Mouse (Mus musculus): ENCODE measurements at regions not wholly inside any gene's neighbourhood (a gene's known extent, or its start where the extent isn't known, plus 50 kb on each side); places are given as distances from the start of the nearest gene placed in this dataset.

DNA sequence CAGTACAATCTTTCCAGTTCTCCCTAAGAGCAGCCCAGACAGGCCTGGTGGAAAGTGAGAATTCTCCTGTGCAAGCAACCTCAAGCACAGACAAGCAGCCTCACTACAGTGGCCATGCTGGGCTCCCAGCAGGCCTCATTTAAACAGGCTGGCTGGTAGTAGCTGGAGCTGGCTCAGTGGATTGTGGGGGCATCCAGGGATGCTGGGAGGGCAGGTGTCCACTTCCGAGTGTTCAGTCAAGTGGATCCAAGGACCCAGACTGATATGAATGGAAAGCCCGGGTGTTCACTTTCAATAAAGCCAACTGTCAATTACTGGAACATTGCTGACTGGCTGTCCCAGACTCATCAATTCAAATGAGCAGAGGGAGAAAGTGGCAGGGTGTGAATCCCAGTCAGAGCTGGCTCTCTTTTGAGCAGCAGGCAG, 77.2 kb upstream of the Cxcr4 start:
- Histone ChIP-seq H3ac (ENCODE audit: control insufficient read depth, insufficient read length) (no peak overlapping the region), H3K79me2 (ENCODE audit: control insufficient read depth, insufficient read depth) (no peaks in the 10 kb centered on the region), H3K4me2 (ENCODE audit: low read depth) (no peak overlapping the region), H3K36me3 (ENCODE audit: control insufficient read depth, insufficient read depth) (no peaks in the 10 kb centered on the region), H3K4me3 (no peak overlapping the region), H3K27me3 (ENCODE audit: control insufficient read depth, insufficient read depth, insufficient read length) (no peaks in the 10 kb centered on the region)
- no peak for TF ChIP-seq USF1 (IDR thresholded peaks at IDR 0.05; ENCODE audit: low read depth)
- TF ChIP-seq MYOG (IDR thresholded peaks at IDR 0.05; ENCODE audit: control insufficient read depth in 1 of 3, insufficient read depth in 1 of 3, insufficient read length in 2 of 3, low read depth in 2 of 3), result no peak
- no peak for TF ChIP-seq CEBPB (IDR thresholded peaks at IDR 0.05; ENCODE audit: insufficient read depth, poor library complexity, severe bottlenecking)
- no peak for TF ChIP-seq SRF (IDR thresholded peaks at IDR 0.05; ENCODE audit: control insufficient read depth, insufficient read length, low read depth)
- no peak for TF ChIP-seq POLR2AphosphoS2 (IDR thresholded peaks at IDR 0.05; ENCODE audit: insufficient read length, low read depth)
- no peak for TF ChIP-seq TCF3 (IDR thresholded peaks at IDR 0.05; ENCODE audit: insufficient read length, low read depth)
- TF ChIP-seq TCF12 (IDR thresholded peaks at IDR 0.05; ENCODE audit: insufficient read depth, poor library complexity, severe bottlenecking), result no peak
- no peak for TF ChIP-seq MYOD1 (IDR thresholded peaks at IDR 0.05; ENCODE audit: control insufficient read depth in 1 of 3, insufficient read length in 2 of 3, low read depth in 2 of 3)
- no peak for TF ChIP-seq POLR2A (IDR thresholded peaks at IDR 0.05; ENCODE audit: insufficient read length, low read depth)
- TF ChIP-seq REST (IDR thresholded peaks at IDR 0.05; ENCODE audit: insufficient read depth, insufficient read length), result no peak
- TF ChIP-seq E2F4 (IDR thresholded peaks at IDR 0.05; ENCODE audit: insufficient read depth), result no peak
- no peak for TF ChIP-seq MAX (IDR thresholded peaks at IDR 0.05; ENCODE audit: low read depth)

DNA sequence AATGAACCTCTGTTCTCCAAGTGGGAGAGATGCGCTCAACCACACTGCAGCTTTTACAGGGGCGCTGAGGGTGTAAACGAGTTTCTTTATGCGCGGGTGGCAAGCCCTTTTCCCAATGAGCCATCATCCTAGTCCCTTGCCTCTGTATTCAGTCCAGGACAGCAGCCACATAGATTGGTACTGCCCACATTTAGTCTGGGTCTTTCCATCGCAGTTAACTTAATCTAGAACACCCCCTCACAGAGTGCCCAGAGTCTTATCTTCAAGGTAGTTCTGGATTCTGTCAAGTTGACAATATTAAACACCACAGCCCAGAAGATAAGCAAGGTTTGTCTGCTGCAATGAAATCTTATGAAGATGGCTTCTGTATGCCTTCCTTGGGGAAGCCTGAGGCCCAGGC, 76.6 kb upstream of the Cxcr4 start:
- H3K4me3 ChIP-seq, result no peak overlapping the region
- H3ac ChIP-seq (ENCODE audit: control insufficient read depth, insufficient read length), result no peak overlapping the region
- no peaks in the 10 kb centered on the region for H3K36me3 ChIP-seq (ENCODE audit: control insufficient read depth, insufficient read depth)
- no peak for TF ChIP-seq MYOG (IDR thresholded peaks at IDR 0.05; ENCODE audit: control insufficient read depth in 1 of 3, insufficient read depth in 1 of 3, insufficient read length in 2 of 3, low read depth in 2 of 3)
- no peak for TF ChIP-seq USF1 (IDR thresholded peaks at IDR 0.05; ENCODE audit: low read depth)
- no peak for TF ChIP-seq E2F4 (IDR thresholded peaks at IDR 0.05; ENCODE audit: insufficient read depth)
- no peak for TF ChIP-seq CEBPB (IDR thresholded peaks at IDR 0.05; ENCODE audit: insufficient read depth, poor library complexity, severe bottlenecking)
- TF ChIP-seq TCF3 (IDR thresholded peaks at IDR 0.05; ENCODE audit: insufficient read length, low read depth), result no peak
- TF ChIP-seq POLR2A (IDR thresholded peaks at IDR 0.05; ENCODE audit: insufficient read length, low read depth), result no peak
- TF ChIP-seq SRF (IDR thresholded peaks at IDR 0.05; ENCODE audit: control insufficient read depth, insufficient read length, low read depth), result no peak
- TF ChIP-seq REST (IDR thresholded peaks at IDR 0.05; ENCODE audit: insufficient read depth, insufficient read length), result no peak
- TF ChIP-seq MYOD1 (IDR thresholded peaks at IDR 0.05; ENCODE audit: control insufficient read depth in 1 of 3, insufficient read length in 2 of 3, low read depth in 2 of 3), result no peak
- TF ChIP-seq MAX (IDR thresholded peaks at IDR 0.05; ENCODE audit: low read depth), result no peak
- no peak for TF ChIP-seq TCF12 (IDR thresholded peaks at IDR 0.05; ENCODE audit: insufficient read depth, poor library complexity, severe bottlenecking)
- no peak for TF ChIP-seq POLR2AphosphoS2 (IDR thresholded peaks at IDR 0.05; ENCODE audit: insufficient read length, low read depth)
- no peak overlapping the region for H3K4me2 ChIP-seq (ENCODE audit: low read depth)
- H3K27me3 ChIP-seq (ENCODE audit: control insufficient read depth, insufficient read depth, insufficient read length), result no peaks in the 10 kb centered on the region
- no peaks in the 10 kb centered on the region for H3K79me2 ChIP-seq (ENCODE audit: control insufficient read depth, insufficient read depth)

DNA sequence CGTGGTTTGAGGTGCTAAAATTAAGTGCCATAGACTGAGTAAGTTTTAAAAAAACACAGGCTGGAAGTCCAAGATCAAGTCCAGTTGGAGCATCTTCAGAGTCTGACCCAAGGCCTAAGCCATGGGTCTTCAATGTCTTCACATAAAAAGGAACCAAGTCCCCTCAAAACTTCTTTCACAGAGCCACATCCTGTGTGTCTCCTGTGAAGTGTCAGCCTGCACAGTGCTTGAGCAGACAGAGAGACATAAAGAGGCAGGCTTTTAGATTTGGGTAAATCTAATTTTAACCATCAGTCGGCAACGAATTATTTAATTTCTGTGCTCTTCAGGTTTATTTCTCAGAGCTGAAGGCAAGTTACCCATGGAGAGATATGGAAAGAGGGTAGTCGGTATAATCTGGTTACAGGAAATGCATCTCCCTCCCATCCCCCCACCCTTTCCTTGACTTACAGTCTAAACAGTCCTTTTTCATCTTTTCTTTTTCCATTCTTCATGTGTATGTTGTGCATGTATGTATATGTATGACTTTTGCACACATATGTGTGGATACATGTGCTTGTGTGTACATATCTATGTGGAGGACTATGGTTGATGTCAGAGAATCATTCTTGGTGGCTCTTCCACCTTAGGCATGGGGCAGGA, 75.1 kb upstream of the Cxcr4 start:
- Histone ChIP-seq H3ac (ENCODE audit: control insufficient read depth, insufficient read length) (no peak overlapping the region), H3K79me2 (ENCODE audit: control insufficient read depth, insufficient read depth) (no peaks in the 10 kb centered on the region), H3K36me3 (ENCODE audit: control insufficient read depth, insufficient read depth) (no peaks in the 10 kb centered on the region), H3K27me3 (ENCODE audit: control insufficient read depth, insufficient read depth, insufficient read length) (no peaks in the 10 kb centered on the region), H3K4me3 (no peak overlapping the region), H3K4me2 (ENCODE audit: low read depth) (no peak overlapping the region)
- TF ChIP-seq CEBPB (IDR thresholded peaks at IDR 0.05; ENCODE audit: insufficient read depth, poor library complexity, severe bottlenecking) (no peak), POLR2A (IDR thresholded peaks at IDR 0.05; ENCODE audit: insufficient read length, low read depth) (no peak), E2F4 (IDR thresholded peaks at IDR 0.05; ENCODE audit: insufficient read depth) (no peak)

DNA sequence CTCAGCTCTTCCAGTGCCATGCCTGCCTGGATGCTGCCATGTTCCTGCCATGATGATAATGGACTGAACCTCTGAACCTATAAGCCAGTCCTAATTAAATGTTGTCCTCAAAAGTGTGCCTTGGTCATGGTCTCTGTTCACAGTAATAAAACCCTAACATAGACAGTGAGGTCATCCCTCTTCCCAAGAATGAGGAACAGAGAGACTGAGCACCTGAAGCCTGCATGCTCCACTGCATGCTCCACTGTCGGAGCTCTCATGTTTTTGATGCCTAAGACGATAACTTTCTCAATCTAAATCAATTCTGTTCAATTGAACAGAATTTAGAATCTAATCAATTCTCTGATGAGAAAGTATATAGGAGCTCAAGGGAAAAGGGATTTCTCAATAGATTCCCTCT, 71.1 kb upstream of the Cxcr4 start:
- no peak for TF ChIP-seq POLR2A (IDR thresholded peaks at IDR 0.05; ENCODE audit: insufficient read length, low read depth)
- TF ChIP-seq POLR2AphosphoS2 (IDR thresholded peaks at IDR 0.05; ENCODE audit: insufficient read length, low read depth), result no peak
- TF ChIP-seq MYOG (IDR thresholded peaks at IDR 0.05; ENCODE audit: control insufficient read depth in 1 of 3, insufficient read depth in 1 of 3, insufficient read length in 2 of 3, low read depth in 2 of 3), result no peak
- TF ChIP-seq TCF3 (IDR thresholded peaks at IDR 0.05; ENCODE audit: insufficient read length, low read depth), result no peak
- no peak for TF ChIP-seq REST (IDR thresholded peaks at IDR 0.05; ENCODE audit: insufficient read depth, insufficient read length)
- H3K4me2 ChIP-seq (ENCODE audit: low read depth), result no peak overlapping the region
- H3K4me3 ChIP-seq, result no peak overlapping the region
- no peaks in the 10 kb centered on the region for H3K27me3 ChIP-seq (ENCODE audit: control insufficient read depth, insufficient read depth, insufficient read length)
- no peaks in the 10 kb centered on the region for H3K36me3 ChIP-seq (ENCODE audit: control insufficient read depth, insufficient read depth)
- H3K79me2 ChIP-seq (ENCODE audit: control insufficient read depth, insufficient read depth), result no peaks in the 10 kb centered on the region
- H3ac ChIP-seq (ENCODE audit: control insufficient read depth, insufficient read length), result no peak overlapping the region

DNA sequence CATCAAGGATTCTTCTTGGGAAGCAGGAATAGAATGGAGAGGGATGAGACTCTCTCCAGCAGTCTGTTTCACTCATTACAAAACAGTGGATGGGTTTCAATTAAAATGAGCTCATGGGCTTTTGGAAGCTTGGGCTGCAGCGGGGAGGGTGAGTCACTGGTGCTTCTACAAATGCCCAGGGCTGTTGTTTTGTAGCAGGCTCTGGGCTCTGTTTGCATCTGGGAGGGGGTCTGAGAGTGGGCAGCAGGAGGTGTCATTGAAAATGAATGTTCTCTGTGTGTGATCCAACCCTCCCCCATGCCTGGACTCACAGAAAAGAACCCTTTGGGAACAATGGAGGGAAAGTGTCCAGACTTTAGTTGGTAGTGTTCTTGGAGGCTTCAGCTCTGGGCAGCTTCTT, 67.8 kb upstream of the Cxcr4 start:
- Histone ChIP-seq H3K4me3 (no peak overlapping the region), H3K4me2 (ENCODE audit: low read depth) (no peak overlapping the region), H3ac (ENCODE audit: control insufficient read depth, insufficient read length) (no peak overlapping the region), H3K27me3 (ENCODE audit: control insufficient read depth, insufficient read depth, insufficient read length) (no peaks in the 10 kb centered on the region), H3K79me2 (ENCODE audit: control insufficient read depth, insufficient read depth) (no peaks in the 10 kb centered on the region), H3K36me3 (ENCODE audit: control insufficient read depth, insufficient read depth) (no peaks in the 10 kb centered on the region)
- TF ChIP-seq SRF (IDR thresholded peaks at IDR 0.05; ENCODE audit: control insufficient read depth, insufficient read length, low read depth) (no peak), REST (IDR thresholded peaks at IDR 0.05; ENCODE audit: insufficient read depth, insufficient read length) (no peak), TCF12 (IDR thresholded peaks at IDR 0.05; ENCODE audit: insufficient read depth, poor library complexity, severe bottlenecking) (no peak), CEBPB (IDR thresholded peaks at IDR 0.05; ENCODE audit: insufficient read depth, poor library complexity, severe bottlenecking) (no peak), USF1 (IDR thresholded peaks at IDR 0.05; ENCODE audit: low read depth) (no peak), MYOD1 (IDR thresholded peaks at IDR 0.05; ENCODE audit: control insufficient read depth in 1 of 3, insufficient read length in 2 of 3, low read depth in 2 of 3) (no peak), POLR2AphosphoS2 (IDR thresholded peaks at IDR 0.05; ENCODE audit: insufficient read length, low read depth) (no peak), POLR2A (IDR thresholded peaks at IDR 0.05; ENCODE audit: insufficient read length, low read depth) (no peak), E2F4 (IDR thresholded peaks at IDR 0.05; ENCODE audit: insufficient read depth) (no peak), MAX (IDR thresholded peaks at IDR 0.05; ENCODE audit: low read depth) (no peak), MYOG (IDR thresholded peaks at IDR 0.05; ENCODE audit: control insufficient read depth in 1 of 3, insufficient read depth in 1 of 3, insufficient read length in 2 of 3, low read depth in 2 of 3) (no peak), TCF3 (IDR thresholded peaks at IDR 0.05; ENCODE audit: insufficient read length, low read depth) (no peak)

Measured in myocyte (in vitro differentiated cells).